In genomic region chr10:82042191-82042590, GRCm38 (mm10) we compare ENCODE assay signal across 17 mouse cellular contexts. TPM values are rescaled to one million over a fixed set of nuclear protein-coding genes. Genes with fewer than 3 reads are reported as not detected.
"Had no signal": no experiment of that assay in that cellular context is flagged by ENCODE, and none has a peak within 500 bp of the region (broad histone marks: within the 10 kb centered on the region; RNA-seq: fewer than 3 reads in every experiment).

No protein-coding gene starts in this region.

- H3K9me3 ChIP-seq: neural tube, embryonic 15.5 days; stomach, embryonic 15.5 days had no signal

- H3K4me3 ChIP-seq: neural tube, embryonic 12.5 days; neural tube, embryonic 13.5 days; neural tube, embryonic 15.5 days; stomach, embryonic 15.5 days had no signal

- H3K36me3 ChIP-seq: neural tube, embryonic 12.5 days; neural tube, embryonic 13.5 days; neural tube, embryonic 15.5 days; stomach, embryonic 15.5 days had no signal

- H3K27ac ChIP-seq: neural tube, embryonic 12.5 days; neural tube, embryonic 13.5 days; neural tube, embryonic 15.5 days; stomach, embryonic 15.5 days; stomach, postnatal 0 days had no signal

- H3K4me2 ChIP-seq: neural tube, embryonic 12.5 days; neural tube, embryonic 13.5 days; neural tube, embryonic 15.5 days; stomach, embryonic 15.5 days had no signal

- H3K27me3 ChIP-seq: neural tube, embryonic 12.5 days; neural tube, embryonic 13.5 days; neural tube, embryonic 15.5 days; stomach, embryonic 15.5 days had no signal

- H3K4me1 ChIP-seq: neural tube, embryonic 12.5 days; neural tube, embryonic 13.5 days; stomach, embryonic 15.5 days had no signal

- DNase-seq: right cerebral cortex, adult 18-20 months; right cerebral cortex, postnatal 14 days; right cerebral cortex, postnatal 25 days; right cerebral cortex, postnatal 4 days; spleen, adult 18-20 months; thymus, adult 18-20 months; thymus, adult 2 months; thymus, postnatal 14 days; thymus, postnatal 25 days; thymus, postnatal 36 days; thymus, postnatal 4 days had no signal

- H3K9ac ChIP-seq: neural tube, embryonic 12.5 days; neural tube, embryonic 13.5 days; neural tube, embryonic 15.5 days; stomach, embryonic 15.5 days had no signal

RNA-seq across cellular contexts. Expression of gene BC024063, which starts 41.0 kb away (rescaled TPM):
- polyA plus RNA-seq: small intestine, adult 2 months had no signal
